Mouse (Mus musculus): ENCODE measurements around the gene Olfr1443.
A peak's percentile ranks its signal among the peaks of the same experiment; 100 is the strongest.
"Not testable (repeated sequence)": the region's sequence is repeated elsewhere in the genome, so short reads cannot be mapped to it uniquely, and the experiment has no call there.

The Olfr1443 gene

DNA sequence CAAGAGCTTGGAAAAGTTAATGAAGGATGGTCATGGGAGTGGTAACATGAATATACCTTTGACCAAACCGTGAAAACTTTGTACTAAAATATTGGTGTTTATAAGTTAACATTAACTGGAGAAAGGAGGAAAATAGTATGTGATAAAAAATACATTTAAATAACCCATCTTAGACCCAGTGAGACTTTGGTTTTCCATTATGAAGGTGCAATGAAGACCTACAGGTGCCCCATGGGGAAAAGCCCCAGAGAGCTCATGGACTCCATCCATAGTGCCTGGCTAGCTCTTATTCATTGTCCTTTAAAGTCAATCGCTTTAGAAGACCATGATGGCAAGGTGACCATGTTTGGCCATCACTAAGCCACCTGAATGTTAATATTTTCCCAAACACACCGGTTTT, at the start of gene Olfr1443:
TSS of gene Olfr1443 (plus strand) at position 301 of the 400 bp plus-strand sequence.
- DNase-seq, result no peak

GRCm38 (mm10) chr19:12633176-12633575, 44.7 kb upstream of the Olfr1443 start, which contains the start of gene Glyat:
Gene Glyat, plus strand, starts transcription at chr19:12633308.
- DNase-seq, result no peak

DNA sequence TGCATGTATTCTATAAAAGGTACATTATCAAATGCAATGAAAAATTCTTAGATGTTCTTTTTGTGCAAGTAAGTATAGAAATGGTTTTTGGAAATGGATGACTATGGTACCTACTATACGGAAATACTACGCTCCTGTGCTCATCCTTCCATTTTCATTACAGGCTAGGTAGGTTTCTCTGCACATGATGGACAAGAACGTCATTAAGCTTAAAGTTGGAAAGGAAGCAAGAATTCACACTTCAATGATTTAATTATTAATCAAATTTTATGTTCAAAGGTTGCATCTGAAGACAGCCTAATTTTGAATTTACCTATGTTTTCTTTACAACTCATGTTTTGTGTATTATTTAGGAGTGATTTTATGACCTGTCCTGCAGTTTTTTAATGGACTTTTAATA, 43.7 kb upstream of the Olfr1443 start:
- DNase-seq, result no peak

DNA sequence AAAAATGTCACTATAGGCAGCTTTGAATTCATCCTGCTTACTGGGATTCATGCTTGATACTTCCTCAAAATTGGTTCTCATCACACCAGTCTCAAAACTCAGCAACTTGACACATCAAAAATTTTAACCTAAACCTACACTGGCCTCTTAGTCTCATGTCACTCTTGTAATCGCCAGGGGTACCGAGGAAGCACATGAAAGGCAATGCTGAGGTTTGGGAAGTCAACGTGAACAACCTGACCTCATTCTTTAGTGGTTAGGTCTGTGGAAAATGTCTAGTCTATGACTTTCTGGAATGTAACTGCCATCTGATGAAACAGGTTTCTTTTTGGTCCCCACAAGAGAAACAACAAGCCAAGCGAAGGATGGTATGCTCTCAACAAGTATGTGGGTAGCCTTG, 42.9 kb upstream of the Olfr1443 start:
- no peak for DNase-seq

DNA sequence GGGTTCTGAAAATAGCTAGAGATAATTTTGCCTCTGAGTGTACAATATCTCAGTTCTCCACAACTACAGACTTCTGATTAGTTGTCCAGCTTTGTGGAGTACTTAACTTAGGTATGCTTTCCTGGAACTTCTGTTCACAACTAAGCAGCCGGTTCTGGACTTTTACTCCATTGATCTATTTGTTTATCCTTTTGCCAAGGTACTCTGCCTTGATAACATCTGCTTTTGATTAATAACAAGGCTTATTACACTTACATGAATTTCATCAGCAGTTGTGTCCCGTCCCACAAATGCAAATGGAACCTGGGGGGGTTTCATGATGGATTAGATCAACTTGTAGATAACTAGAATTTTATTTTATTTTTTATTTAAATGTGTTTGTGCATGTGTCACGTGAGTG, 41.0 kb upstream of the Olfr1443 start:
- DNase-seq, result no peak

DNA sequence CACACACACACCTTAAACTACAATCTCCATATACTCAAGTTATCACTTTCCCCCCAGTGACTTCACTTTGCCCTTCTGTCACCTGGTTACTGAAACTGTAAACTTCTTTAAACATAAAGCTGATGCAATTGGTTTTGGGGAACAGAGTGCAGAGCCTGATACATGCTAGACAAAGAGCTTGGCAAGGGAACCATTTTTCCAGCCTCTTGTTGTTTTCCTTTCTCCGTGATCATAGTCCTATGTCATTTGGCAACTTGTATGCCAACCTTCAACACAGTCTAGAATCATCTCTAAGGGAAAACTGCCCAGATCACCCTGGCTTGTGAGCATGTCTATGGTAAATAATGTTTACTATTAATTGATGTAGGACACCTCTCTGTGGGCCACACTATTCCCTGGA, 39.9 kb upstream of the Olfr1443 start:
- no peak for DNase-seq

DNA sequence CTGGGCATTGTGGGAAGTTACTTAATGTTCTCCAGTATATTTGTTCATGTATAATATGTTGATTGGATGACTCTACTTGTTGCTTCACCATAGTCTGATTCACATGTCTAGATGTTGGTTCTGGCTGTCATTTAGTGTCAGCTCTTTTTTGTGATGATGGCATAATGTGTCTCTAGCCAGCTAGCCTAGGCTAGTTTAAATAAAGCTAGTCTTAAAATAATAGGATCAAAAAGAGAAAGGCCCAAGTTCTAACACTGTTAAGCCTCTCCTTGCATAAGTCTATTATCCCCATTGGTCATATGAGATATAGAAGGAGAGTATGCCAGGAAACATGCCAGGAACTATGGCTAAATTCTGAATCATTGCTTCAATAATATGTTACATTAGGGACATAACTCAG, 28.4 kb upstream of the Olfr1443 start:
- DNase-seq, result no peak

DNA sequence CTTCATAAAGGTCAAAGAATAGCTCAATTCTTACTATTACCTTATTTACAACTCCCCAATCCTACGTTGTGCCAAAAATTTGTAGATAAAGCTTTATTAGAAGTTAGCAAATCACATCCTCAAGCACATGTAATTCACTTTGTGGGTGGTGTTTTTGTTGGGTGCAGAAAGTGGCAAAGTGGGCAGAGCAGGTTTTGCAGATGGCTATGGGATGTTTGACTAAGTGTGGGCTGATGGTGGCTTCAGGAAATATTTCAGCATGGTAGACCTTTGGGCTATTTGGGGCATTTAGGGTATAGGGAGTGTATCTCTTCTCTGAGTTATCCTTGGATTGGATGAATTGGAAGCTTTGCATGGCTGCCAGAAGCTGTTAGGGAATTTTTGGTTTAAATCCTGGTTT, 11.8 kb upstream of the Olfr1443 start:
- no peak for DNase-seq

DNA sequence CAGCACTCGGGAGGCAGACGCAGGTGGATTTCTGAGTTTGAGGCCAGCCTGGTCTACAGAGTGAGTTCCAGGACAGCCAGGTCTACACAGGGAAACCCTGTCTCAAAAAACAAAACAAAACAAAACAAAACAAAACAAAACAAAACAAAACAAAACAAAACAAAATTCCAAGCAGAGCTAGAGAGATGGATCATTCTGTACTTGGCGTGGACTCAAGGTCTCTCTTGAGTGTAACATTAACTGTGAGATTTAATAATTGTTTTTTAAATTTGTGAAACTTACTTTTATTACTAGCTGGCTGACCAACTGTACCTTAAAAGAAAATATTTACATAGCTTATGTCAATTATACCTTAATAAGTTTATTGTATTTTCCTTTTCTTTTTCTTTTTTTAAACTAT, 9.3 kb upstream of the Olfr1443 start:
- not testable (repeated sequence) for DNase-seq

- DNase-seq, result no peak
Measured at GRCm38 (mm10) chr19:12670139-12670538, 7.8 kb upstream of the Olfr1443 start, which contains the start of gene Olfr1442. Gene Olfr1442, plus strand, starts transcription at chr19:12670439.

DNA sequence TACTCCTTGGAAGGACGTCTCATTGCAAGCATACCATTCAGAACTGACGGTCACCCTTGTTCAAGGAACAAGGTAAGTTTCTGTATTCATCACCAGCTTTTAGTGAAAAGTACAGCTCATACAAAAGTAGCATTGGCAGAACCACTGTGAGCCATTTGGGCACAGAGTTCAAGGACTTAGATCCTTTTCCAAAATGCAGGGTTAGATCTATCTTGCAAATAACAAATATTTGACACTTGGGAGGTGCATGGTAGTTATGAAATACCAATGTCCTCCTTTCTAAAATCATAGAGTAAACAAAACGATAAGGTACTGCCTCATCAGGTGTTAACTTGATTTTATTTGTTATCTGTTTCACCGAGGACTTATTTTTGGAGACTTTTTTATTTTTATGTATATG, 6.9 kb upstream of the Olfr1443 start:
- DNase-seq, result no peak

DNA sequence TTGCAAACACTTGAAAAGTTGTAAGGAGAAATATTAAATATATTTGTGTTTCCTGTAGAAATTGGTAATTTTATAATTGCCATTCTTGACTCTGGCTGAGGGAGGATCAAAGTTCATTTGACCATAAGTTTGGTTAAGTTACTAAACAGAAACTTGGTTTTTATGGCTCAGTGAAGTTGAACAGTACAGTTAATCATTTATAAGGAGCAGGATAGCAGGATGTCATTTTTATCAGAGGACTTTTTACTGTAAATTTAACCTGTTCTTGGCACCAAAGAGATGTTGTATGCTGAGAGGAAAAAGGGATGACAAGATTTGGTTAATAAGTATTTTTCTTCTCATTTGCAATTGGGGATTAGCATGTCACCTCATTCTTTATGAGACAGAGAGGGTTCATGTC, 6.7 kb downstream of the Olfr1443 start:
- DNase-seq, result no peak

DNA sequence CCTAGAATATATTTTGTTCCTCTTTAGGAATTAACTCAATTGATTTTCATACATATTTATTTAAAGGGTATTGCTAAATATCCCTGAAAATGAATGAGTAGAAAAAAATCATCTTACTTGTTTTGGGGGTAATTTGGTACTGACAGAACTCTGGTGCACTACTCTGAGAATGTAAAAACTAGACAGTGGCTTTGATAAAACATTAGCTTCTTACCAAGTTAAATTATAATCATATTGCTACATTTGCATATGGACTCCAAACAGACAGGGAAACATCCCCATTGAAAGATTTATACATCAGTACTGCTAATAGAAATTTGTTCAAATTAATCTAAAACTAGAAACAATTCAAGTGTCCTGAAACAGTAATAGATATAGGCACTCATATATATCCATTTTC, 7.3 kb downstream of the Olfr1443 start:
- no peak for DNase-seq

DNA sequence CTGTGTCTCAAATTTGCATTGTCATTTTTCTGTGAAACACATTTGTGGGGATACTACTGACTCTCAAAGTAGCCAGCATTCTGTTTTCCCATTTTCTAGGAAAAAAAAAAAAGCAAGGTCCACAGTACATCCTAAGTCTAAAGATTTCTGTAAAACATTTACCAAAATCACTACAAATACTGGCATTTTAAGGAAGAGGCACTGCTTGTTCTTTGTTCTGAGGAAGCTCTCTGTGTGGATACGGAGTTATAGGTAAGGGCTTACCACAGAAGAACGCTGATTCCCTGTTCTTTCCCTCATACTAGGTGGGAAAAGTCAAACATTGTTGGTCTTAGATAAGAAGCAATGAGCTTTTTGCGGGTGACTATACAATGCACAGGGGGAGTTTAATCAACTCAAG, 17.7 kb downstream of the Olfr1443 start, which contains the start of gene Keg1:
TSS of gene Keg1 (plus strand) at position 197 of the 400 bp plus-strand sequence.
- no peak for DNase-seq

DNA sequence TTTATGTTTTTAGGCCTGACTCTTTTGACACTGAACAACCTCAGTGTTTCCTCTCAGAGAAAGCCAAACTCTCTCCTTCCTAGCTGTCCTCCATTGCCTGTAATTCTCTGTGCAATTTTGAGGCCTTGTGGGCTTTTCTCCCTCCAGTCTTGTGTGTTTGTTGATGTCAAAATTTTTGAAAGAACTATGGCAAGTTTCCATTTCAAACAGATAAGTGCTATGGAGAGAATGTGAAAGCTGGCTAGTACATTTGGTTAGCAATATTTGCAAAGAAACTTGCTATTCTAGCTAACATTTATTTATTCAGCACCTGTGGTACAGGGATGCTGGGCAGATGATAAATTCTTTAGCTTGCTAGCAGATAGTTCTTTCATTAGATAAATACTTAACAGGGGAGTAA, 18.3 kb downstream of the Olfr1443 start:
- no peak for DNase-seq

DNA sequence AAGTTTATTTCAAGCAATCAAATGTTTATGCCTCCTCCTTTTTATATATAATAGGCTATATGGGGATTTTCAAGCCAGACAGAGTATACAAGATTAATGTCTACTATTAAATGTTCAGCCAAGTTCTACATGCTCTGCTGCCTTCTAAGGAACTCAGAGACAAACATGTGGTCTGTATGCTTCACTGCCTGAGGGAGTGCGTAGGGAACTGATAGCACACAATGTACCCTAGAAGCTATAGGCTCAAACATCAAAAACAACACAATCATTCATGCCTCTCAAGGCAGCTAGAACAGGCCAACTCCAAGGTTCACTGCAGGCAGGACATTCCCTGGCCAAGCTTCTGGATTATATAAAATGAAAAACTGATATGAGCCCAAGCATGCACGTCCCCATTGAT, 30.5 kb downstream of the Olfr1443 start:
- no peak for DNase-seq

DNA sequence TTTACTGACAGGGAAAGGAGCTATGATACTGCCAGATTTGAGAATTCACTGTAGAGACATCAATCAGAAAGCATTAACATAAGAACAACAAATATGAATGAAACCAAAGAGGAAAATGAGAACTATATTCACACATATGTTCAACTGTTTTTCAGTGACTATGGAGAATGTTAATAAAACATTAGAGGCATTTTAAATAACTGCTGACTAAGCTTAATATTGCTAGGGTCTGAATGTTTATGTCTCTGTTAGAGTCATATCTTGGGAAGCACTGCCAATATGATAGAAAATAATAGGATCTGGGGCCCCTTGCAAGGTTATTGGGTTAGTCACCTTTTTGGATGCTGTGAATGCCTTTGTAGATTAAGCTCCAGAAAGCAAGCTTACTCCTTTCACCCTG, 31.1 kb downstream of the Olfr1443 start:
- no peak for DNase-seq

DNA sequence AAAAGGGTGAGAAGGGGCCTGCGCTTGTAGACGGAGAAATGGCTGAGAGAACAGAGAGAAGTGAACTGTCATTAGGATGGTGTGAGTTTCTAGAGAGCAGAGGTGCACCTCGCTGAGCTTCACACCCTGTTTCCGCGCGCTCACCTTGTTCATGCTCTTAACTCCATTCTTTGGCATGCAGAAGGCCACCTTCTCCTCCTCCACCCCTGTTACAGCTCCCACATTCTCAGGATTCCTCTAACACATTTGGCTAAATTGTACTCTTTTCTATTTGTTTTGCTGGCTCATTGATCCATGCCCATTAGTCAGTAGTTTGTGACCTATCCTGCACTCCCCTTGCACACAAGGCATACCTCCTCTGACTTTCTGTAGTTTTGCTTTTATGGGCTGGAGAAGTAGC, 41.3 kb downstream of the Olfr1443 start:
- no peak for DNase-seq

DNA sequence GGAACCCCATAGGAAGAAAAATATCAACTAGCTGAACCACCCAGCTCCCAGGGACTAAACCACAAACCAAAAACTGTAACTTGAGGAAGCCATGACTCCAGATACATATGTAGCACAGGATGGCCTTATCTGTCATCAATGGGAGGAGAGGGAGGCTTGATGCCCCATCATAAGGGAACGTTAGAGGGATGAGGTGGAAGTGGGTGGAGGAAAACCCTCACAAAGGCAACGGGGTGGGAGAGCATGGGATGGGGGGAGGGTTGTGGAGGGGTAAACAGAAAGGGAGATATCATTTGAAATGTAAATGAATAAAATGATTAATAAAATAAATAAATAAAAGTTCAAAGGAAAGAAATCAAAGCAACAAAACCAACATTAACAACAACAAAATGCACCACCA, 42.6 kb downstream of the Olfr1443 start:
- DNase-seq, result no peak

DNA sequence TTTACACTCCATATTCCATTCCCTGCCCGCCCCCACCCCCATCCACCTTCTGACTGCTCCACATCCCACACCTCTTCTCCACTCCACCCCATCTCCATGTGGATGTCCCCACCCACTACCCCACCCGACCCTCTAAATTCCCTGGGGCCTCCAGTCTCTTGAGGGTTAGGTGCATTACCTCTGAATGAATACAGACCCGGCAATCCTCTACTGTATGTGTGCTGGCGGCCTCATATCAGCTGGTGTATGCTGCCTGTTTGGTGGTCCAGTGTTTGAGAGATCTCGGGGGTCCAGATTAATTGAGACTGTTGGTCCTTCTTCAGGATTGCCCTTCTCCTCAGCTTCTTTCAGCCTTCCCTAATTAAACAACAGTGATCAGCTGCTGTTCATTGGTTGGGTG, 43.0 kb downstream of the Olfr1443 start:
- DNase-seq, result not testable (repeated sequence)

- DNase-seq, result not testable (repeated sequence)
Measured at GRCm38 (mm10) chr19:12721596-12721995, 43.7 kb downstream of the Olfr1443 start.

GRCm38 (mm10) chr19:12722308-12722707, 44.4 kb downstream of the Olfr1443 start:
- peak; percentile 16 for DNase-seq

DNA sequence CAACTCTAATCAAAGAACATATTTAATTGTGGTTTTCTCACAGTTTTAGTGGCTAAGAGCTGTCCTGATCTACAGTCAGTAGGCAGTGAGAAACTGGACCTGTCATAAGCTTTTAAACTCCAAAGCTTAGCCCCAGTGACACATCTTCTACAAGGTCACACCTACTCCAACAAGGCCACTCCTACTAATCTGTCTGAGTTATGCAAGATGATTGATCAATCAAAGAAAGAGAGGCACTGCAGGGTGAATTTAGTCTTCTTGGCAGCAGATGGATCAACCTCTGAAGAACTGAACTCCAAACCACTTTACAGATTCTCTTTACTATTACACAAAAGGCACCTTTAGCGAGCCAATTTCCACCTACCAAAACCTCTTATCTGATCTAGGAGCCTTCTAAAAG, 47.9 kb downstream of the Olfr1443 start:
- DNase-seq, result no peak

DNA sequence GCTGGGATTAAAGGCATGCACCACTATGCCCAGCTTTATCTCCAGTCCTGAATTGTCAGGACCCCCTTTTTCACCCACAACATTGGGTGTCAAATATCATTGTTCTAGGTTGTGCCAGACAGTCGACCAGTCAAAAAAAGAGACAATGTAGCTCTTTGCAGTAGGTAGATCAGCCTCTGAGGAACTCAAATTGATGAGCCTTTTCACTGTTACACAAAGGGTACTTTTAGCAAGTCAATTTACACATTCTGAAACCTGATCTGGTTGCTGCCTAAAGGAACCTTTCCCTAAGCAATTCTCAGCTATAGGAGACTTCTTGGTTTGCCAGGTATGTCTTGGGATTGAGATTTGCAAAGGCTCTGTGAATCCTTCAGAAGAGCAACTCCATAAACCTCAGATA, 53.1 kb downstream of the Olfr1443 start:
- no peak for DNase-seq

GRCm38 (mm10) chr19:12731950-12732349, 54.0 kb downstream of the Olfr1443 start:
- DNase-seq, result no peak

Measured in cerebellum, adult 9-10 months (tissue).